Mouse (Mus musculus) embryonic facial prominence, embryonic 10.5 days (tissue): ENCODE measurements around the gene Coro1b. TPM values are rescaled to one million over a fixed set of nuclear protein-coding genes. Genes with fewer than 3 reads are reported as not detected.
"Not testable (repeated sequence)": the region's sequence is repeated elsewhere in the genome, so short reads cannot be mapped to it uniquely, and the experiment has no call there.

Source experiments
- DNase-seq: peaks from one replicate; pipeline ENCODE4 v3.0.0-alpha.2; 2017; ENCODE audit warnings: low spot score
- H3K27ac ChIP-seq: fragments of 300-500 bp; sonication (generic); replicated peaks from 2 replicates; pipeline ENCODE4 v1.5.1; 2016; ENCODE audit warnings: mild to moderate bottlenecking
- H3K27me3 ChIP-seq: fragments of 300-500 bp; sonication (generic); replicated peaks from 2 replicates; pipeline ENCODE4 v1.6.1; 2016; ENCODE audit warnings: low read depth, mild to moderate bottlenecking; ENCODE audit not compliant: poor library complexity, severe bottlenecking
- H3K36me3 ChIP-seq: fragments of 300-500 bp; sonication (generic); replicated peaks from 2 replicates; pipeline ENCODE4 v1.6.1; 2016; ENCODE audit warnings: mild to moderate bottlenecking, moderate library complexity
- H3K4me1 ChIP-seq: fragments of 300-500 bp; sonication (generic); 2 replicates; pipeline ENCODE4 v1.6.1; 2016
- H3K4me3 ChIP-seq: fragments of 300-500 bp; sonication (generic); 2 replicates; pipeline ENCODE4 v1.5.1; 2016; ENCODE audit warnings: mild to moderate bottlenecking, moderate library complexity
- H3K9me3 ChIP-seq: fragments of 300-500 bp; sonication (generic); 2 replicates; pipeline ENCODE4 v1.6.1; 2016; ENCODE audit warnings: mild to moderate bottlenecking
- WGBS: fragments of 180-500 bp; shearing (Covaris S2); methylation state at CpG from one replicate; pipeline ENCODE4 v1.1.7; 2016; 5-methylcytosine and 5-hydroxymethylcytosine counted together
- polyA plus RNA-seq: library from polyadenylated mRNA; unstranded; fragments of >200 nt; fragmentation: Nextera tagmentation; extraction: Ambion mirVana; gene quantifications from 2 replicates; pipeline ENCODE4 v1.2.1, GENCODE M21; 2016

Coro1b gene
- polyA plus RNA-seq, 1 experiment from 2014 or later, result 130 TPM

GRCm38 (mm10) chr19:4112063-4112960 lies 36.1 kb upstream of the Coro1b start:
- WGBS, result 96% methylated on average over 26 of the region's 26 CpGs
- no peaks in the 10 kb centered on the region for H3K27me3 ChIP-seq
- peaks cover 65% of the 10 kb centered on the region for H3K36me3 ChIP-seq
- no peak for DNase-seq
- no peaks in the 10 kb centered on the region for H3K9me3 ChIP-seq
- peaks cover 20% of the 10 kb centered on the region for H3K4me1 ChIP-seq
- H3K4me3 ChIP-seq, result no peak overlapping the region
- H3K27ac ChIP-seq, result no peak overlapping the region

- WGBS, result 79% methylated on average over 13 of the region's 13 CpGs
- H3K27ac ChIP-seq, result no peak overlapping the region; the same call in 1 of the 2 replicates
Measured at GRCm38 (mm10) chr19:4113186-4113805, 35.1 kb upstream of the Coro1b start.

GRCm38 (mm10) chr19:4113806-4114230 lies 34.6 kb upstream of the Coro1b start:
- Histone ChIP-seq H3K4me3 (peak overlapping the region; percentile 28; the same call in 1 of the 2 replicates), H3K27me3 (no peaks in the 10 kb centered on the region), H3K9me3 (no peaks in the 10 kb centered on the region), H3K27ac (no peak overlapping the region; the same call in 1 of the 2 replicates), H3K4me1 (peaks cover 20% of the 10 kb centered on the region), H3K36me3 (peaks cover 76% of the 10 kb centered on the region)
- WGBS, result 58% methylated on average over 5 of the region's 5 CpGs
- no peak for DNase-seq

More at GRCm38 (mm10) chr19:4113186-4113805, 35.1 kb upstream of the Coro1b start:
- H3K4me1 ChIP-seq, result peaks cover 20% of the 10 kb centered on the region
- no peaks in the 10 kb centered on the region for H3K27me3 ChIP-seq
- peak overlapping the region; percentile 28; the same call in 1 of the 2 replicates for H3K4me3 ChIP-seq
- peaks cover 74% of the 10 kb centered on the region for H3K36me3 ChIP-seq
- DNase-seq, result no peak
- no peaks in the 10 kb centered on the region for H3K9me3 ChIP-seq

DNA sequence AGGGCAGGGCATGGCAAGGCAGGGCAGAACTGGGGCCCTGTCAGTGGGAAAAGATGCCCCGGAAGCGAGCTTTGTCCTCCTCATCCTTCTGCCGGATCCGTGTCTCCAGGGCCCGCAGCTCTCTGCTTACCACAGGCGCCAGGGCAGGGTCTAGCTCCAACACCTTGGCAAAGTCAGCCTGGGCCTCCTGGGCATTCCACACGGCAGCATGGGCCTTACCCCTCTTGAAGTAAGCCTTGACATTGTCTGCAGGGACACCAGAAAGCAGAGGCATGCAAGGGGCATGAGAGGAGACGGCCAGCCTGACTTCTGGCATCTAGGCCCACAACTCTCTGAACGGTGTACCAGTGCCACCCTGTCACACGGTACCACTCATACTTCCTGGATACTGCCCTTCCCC lies 33.9 kb upstream of the Coro1b start:
- no peak for DNase-seq
- Histone ChIP-seq H3K9me3 (no peaks in the 10 kb centered on the region), H3K27ac (no peak overlapping the region), H3K4me3 (no peak overlapping the region), H3K27me3 (no peaks in the 10 kb centered on the region), H3K4me1 (peaks cover 20% of the 10 kb centered on the region), H3K36me3 (peaks cover 79% of the 10 kb centered on the region)
- 92% methylated on average over 10 of the region's 10 CpGs for WGBS

DNA sequence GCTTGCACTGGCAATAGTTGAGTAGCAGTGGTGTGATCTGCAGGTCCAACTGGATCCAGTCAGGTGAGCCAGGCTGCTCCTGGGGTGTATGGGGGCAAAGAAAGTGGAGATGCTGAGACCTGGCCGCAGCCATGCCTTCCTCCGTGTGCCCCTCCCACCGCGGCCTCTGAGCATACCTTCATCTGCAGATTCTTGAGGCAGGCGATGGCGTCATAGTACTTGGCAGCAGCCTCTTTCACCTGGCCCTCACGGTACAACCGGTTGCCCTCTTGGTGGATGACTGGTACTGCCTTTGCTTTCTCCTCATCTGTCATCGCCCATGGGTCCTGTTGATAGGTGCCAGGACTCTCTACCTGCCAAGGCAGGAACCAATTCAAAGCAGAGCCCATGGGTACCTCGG lies 33.3 kb upstream of the Coro1b start:
- Histone ChIP-seq H3K4me3 (no peak overlapping the region), H3K36me3 (peaks cover 79% of the 10 kb centered on the region), H3K9me3 (no peaks in the 10 kb centered on the region), H3K27ac (no peak overlapping the region), H3K27me3 (no peaks in the 10 kb centered on the region), H3K4me1 (peaks cover 22% of the 10 kb centered on the region)
- no peak for DNase-seq
- WGBS, result 92% methylated on average over 10 of the region's 10 CpGs

DNA sequence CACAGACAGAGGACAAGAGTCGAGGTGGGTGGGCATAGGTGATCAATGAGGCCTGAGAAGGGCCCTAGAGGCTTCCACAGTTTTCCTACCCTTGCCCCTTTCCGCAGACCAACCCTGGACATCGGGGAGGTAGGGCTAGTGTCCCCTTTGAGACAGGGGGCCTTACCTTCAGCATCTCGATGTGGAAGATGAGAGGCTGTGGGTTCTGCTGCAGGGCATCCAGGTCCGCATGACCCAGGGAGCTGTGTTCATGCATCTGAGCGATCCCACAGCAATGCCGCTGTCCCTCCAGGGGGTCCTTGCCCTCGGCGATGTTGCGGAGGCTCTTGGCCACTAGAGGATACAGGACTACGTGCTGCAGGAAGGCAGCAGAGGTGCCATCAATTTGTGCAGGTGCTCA lies 32.6 kb upstream of the Coro1b start:
- Histone ChIP-seq H3K9me3 (no peaks in the 10 kb centered on the region), H3K4me1 (peaks cover 29% of the 10 kb centered on the region), H3K4me3 (no peak overlapping the region), H3K36me3 (peaks cover 79% of the 10 kb centered on the region), H3K27ac (no peak overlapping the region), H3K27me3 (no peaks in the 10 kb centered on the region)
- no peak for DNase-seq
- 83% methylated on average over 11 of the region's 11 CpGs for WGBS

GRCm38 (mm10) chr19:4117006-4117405 lies 31.4 kb upstream of the Coro1b start:
- peaks cover 67% of the 10 kb centered on the region for H3K36me3 ChIP-seq
- no peaks in the 10 kb centered on the region for H3K27me3 ChIP-seq
- DNase-seq, result no peak
- WGBS, result 97% methylated on average over 7 of the region's 7 CpGs
- no peak overlapping the region for H3K27ac ChIP-seq
- H3K4me3 ChIP-seq, result no peak overlapping the region
- peaks cover 32% of the 10 kb centered on the region for H3K4me1 ChIP-seq
- H3K9me3 ChIP-seq, result no peaks in the 10 kb centered on the region

DNA sequence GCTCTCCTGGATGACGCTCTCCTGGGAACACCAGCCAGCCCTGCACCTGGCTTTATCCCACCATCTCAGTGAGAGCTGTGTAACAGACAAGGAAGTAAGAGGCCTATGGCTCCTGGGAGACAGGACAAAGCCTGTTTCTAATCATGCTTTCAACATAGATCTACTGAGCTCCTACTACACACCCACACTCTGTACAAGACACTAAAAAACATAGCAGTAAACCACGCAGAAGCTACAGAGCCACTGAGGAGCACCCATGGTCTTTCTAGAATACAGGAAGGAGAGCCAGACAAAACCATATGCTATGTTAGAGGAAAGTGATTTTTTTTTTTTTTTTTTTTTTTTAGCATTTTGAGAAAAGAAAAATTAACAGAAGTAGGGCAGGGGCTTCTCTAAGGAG lies 30.1 kb upstream of the Coro1b start:
- WGBS, result 95% methylated on average over 2 of the region's 2 CpGs
- H3K27ac ChIP-seq, result no peak overlapping the region
- no peak for DNase-seq
- H3K9me3 ChIP-seq, result no peaks in the 10 kb centered on the region
- H3K4me3 ChIP-seq, result no peak overlapping the region
- H3K27me3 ChIP-seq, result no peaks in the 10 kb centered on the region
- H3K4me1 ChIP-seq, result peaks cover 26% of the 10 kb centered on the region
- H3K36me3 ChIP-seq, result peaks cover 54% of the 10 kb centered on the region

DNA sequence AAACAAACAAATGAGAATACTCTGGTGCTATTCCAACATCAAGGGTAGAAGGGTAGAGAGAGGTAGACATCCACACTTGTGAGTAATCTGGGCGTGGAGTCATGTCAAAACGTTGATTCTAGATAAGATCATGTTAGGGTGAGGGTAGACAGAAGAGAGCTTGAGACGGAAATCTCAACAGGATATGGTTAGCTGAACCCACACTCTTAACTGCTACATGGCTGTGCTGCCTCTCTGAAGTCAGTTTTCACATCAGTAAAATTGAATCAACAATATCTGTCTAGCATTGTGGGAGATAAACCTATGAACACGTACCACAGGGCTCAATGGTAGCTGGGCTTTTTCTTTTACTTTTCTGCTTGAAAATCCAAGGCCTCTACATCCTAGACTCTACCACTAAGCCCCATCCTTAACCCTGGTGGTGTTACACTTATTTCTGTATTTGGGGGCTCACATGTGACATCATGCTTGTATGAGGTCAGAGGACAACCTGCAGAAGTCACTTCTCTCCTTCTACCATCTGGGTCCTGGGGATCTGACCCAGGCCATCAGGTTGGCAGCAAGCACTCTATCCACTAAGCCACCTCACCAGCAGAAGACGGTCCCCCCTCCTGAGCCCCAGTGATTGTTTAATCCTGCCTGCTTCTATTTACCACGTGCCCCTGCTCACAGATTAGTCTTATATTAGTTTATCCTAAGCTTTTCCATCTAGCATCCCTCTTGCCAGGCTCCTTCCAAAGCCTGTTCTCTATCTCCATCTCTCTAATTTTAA lies 28.5 kb upstream of the Coro1b start:
- WGBS, result 88% methylated on average over 6 of the region's 6 CpGs
- peaks cover 38% of the 10 kb centered on the region for H3K36me3 ChIP-seq
- H3K4me1 ChIP-seq, result peaks cover 19% of the 10 kb centered on the region
- no peaks in the 10 kb centered on the region for H3K9me3 ChIP-seq
- DNase-seq, result no peak
- H3K4me3 ChIP-seq, result peak overlapping the region; percentile 63; the same call in 1 of the 2 replicates
- H3K27me3 ChIP-seq, result no peaks in the 10 kb centered on the region
- no peak overlapping the region for H3K27ac ChIP-seq

DNA sequence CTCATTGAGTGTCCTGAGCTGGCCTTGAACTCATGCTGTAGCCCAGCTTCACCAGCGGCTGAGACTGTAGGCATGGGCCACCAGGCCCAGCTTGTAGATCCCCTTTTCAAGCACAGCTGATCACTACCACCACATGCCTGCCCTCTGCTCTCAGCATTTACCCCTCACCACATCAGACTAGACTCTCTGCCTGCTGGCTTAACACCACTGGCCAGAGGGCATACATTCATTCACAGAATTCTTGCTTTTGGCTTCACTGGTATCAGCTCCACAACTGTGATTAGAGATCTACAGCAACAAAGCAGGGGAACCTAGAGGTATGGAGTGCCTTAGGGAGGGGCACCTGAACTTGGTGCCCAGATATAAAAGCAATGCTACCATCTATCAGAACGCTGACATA lies 27.9 kb upstream of the Coro1b start:
- no peak for DNase-seq
- H3K36me3 ChIP-seq, result peaks cover 32% of the 10 kb centered on the region
- no peak overlapping the region for H3K27ac ChIP-seq
- WGBS, result 96% methylated on average over 2 of the region's 2 CpGs
- H3K4me3 ChIP-seq, result peak overlapping the region; percentile 63
- H3K4me1 ChIP-seq, result peaks cover 24% of the 10 kb centered on the region
- no peaks in the 10 kb centered on the region for H3K9me3 ChIP-seq
- H3K27me3 ChIP-seq, result no peaks in the 10 kb centered on the region

GRCm38 (mm10) chr19:4121097-4121805 lies 27.2 kb upstream of the Coro1b start:
- H3K4me3 ChIP-seq, result peak overlapping the region; percentile 63
- WGBS, result 3% methylated on average over 38 of the region's 38 CpGs

GRCm38 (mm10) chr19:4121896-4122295 lies 26.5 kb upstream of the Coro1b start:
- Histone ChIP-seq H3K4me3 (peak overlapping the region; percentile 63; the same call in 1 of the 2 replicates), H3K4me1 (peaks cover 35% of the 10 kb centered on the region), H3K36me3 (peaks cover 18% of the 10 kb centered on the region), H3K27ac (peak overlapping the region; percentile 92; the same call in 1 of the 2 replicates)
- not testable (repeated sequence) for H3K27me3 ChIP-seq, DNase-seq, H3K9me3 ChIP-seq
- 59% methylated on average over 6 of the region's 6 CpGs for WGBS

More at GRCm38 (mm10) chr19:4121097-4121805, 27.2 kb upstream of the Coro1b start:
- H3K4me1 ChIP-seq, result peaks cover 28% of the 10 kb centered on the region
- H3K36me3 ChIP-seq, result peaks cover 25% of the 10 kb centered on the region
- H3K27ac ChIP-seq, result peak overlapping the region; percentile 92
- no peaks in the 10 kb centered on the region for H3K27me3 ChIP-seq
- peak; percentile 96 for DNase-seq
- no peaks in the 10 kb centered on the region for H3K9me3 ChIP-seq
